Mouse (Mus musculus): ENCODE results near the gene Slc16a9. TPM values are rescaled to one million over a fixed set of nuclear protein-coding genes. Genes with fewer than 3 reads are reported as not detected.

Gene Slc16a9
- polyA plus RNA-seq, 1 experiment from 2014 or later = 7.2 TPM

- Histone ChIP-seq H3K27ac (no peak overlapping the region), H3K4me3 (no peak overlapping the region), H3K9ac (no peak overlapping the region), H3K36me3 (no peaks in the 10 kb centered on the region), H3K4me2 (no peak overlapping the region), H3K9me3 (no peaks in the 10 kb centered on the region), H3K4me1 (no peaks in the 10 kb centered on the region; the same call in 1 of the 2 replicates), H3K27me3 (no peaks in the 10 kb centered on the region)
- 68% methylated on average over 4 of the region's 4 CpGs for WGBS
- 0 out of 2 replicates have a peak, but pooled peaks have one; percentile 27 for ATAC-seq (ENCODE audit: borderline replicate concordance, extremely low read depth, low FRiP score, low TSS enrichment)
These were observed 9.8 kb downstream of the Slc16a9 start for GRCm38 (mm10) chr10:70254666-70255065.

DNA sequence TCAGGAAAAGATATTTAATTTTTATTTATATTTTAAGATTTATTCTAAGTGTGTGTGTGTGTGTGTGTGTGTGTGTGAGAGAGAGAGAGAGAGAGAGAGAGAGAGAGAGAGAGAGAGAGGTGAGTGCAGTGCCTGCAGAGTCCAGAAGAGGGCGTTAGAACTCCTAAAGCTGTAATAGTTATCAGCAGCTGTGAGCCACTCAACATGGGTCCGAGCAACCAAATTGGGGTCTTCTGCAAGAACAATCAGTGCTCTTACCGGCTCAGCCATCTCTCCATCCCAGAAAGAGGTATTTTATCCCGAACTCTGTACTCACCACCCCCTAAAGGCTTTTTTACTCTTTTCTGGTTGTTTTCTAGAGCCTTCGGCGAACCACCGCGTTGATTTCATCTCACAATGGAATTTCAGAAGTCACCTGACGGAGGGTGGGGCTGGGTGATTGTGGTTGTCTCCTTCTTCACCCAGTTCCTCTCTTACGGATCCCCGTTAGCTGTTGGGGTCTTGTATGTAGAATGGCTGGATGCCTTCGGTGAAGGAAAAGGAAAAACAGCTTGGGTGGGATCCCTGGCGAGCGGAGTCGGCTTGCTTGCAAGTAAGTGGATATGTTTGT, 10.8 kb downstream of the Slc16a9 start:
- H3K27me3 ChIP-seq = no peaks in the 10 kb centered on the region
- H3K4me3 ChIP-seq = no peak overlapping the region
- 85% methylated on average over 15 of the region's 15 CpGs for WGBS
- H3K4me2 ChIP-seq = no peak overlapping the region
- H3K9me3 ChIP-seq = no peaks in the 10 kb centered on the region
- H3K27ac ChIP-seq = no peak overlapping the region
- H3K9ac ChIP-seq = no peak overlapping the region
- ATAC-seq (ENCODE audit: borderline replicate concordance, extremely low read depth, low FRiP score, low TSS enrichment) = no peak
- H3K36me3 ChIP-seq = no peaks in the 10 kb centered on the region
- no peaks in the 10 kb centered on the region; the same call in 1 of the 2 replicates for H3K4me1 ChIP-seq

DNA sequence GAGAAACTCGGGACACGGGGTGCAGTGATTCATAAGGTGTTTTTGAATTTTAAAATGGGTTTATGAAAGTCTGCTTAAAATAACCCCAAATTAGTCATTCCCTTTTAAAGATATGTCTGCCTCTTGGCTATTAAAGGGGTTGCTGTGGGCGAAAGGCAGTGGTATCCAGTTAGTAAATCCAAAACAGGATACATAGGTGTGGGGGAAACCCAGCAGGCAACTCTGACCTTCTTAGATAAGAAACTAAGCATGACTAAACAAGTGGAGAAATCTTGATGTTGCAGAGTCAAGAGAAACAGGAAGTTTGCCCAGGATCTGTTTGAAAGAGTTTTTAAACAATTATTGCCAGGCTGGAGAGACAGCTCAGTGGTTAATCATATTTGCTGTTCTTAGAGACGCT, 12.1 kb downstream of the Slc16a9 start:
- WGBS = 51% methylated on average over 4 of the region's 4 CpGs
- no peaks in the 10 kb centered on the region; the same call in 1 of the 2 replicates for H3K4me1 ChIP-seq
- H3K4me3 ChIP-seq = no peak overlapping the region
- H3K4me2 ChIP-seq = no peak overlapping the region
- H3K9me3 ChIP-seq = no peaks in the 10 kb centered on the region
- H3K9ac ChIP-seq = no peak overlapping the region
- 0 out of 2 replicates have a peak overlapping the region, but pooled peaks have one; percentile 6 for H3K27ac ChIP-seq
- no peak for ATAC-seq (ENCODE audit: borderline replicate concordance, extremely low read depth, low FRiP score, low TSS enrichment)
- no peaks in the 10 kb centered on the region for H3K27me3 ChIP-seq
- H3K36me3 ChIP-seq = no peaks in the 10 kb centered on the region

DNA sequence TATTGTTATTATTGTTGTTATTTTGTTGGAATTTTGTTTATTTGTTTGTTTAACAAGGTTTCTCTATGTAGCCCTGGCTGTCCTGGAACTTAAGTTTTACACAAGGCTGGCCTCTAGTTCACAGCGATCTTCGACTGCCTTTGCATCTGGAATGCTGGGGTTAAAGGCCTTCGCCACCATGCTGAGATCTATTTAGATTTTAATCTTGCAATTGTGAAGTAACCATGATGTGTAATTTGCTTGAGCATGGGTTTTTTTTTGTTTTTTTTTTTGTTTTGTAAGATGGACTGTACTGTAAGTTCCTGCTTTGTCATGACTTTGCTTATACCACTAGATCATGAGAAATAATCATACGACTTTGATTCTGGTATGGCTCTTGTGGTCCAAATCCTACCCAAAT, 16.0 kb downstream of the Slc16a9 start:
- 78% methylated on average over 4 of the region's 4 CpGs for WGBS
- no peaks in the 10 kb centered on the region for H3K9me3 ChIP-seq
- H3K27ac ChIP-seq = no peak overlapping the region
- no peak overlapping the region for H3K4me2 ChIP-seq
- no peaks in the 10 kb centered on the region for H3K36me3 ChIP-seq
- no peak for ATAC-seq (ENCODE audit: borderline replicate concordance, extremely low read depth, low FRiP score, low TSS enrichment)
- no peaks in the 10 kb centered on the region for H3K27me3 ChIP-seq
- no peak overlapping the region for H3K4me3 ChIP-seq
- H3K4me1 ChIP-seq = peaks cover 5% of the 10 kb centered on the region; the same call in 1 of the 2 replicates
- no peak overlapping the region for H3K9ac ChIP-seq

DNA sequence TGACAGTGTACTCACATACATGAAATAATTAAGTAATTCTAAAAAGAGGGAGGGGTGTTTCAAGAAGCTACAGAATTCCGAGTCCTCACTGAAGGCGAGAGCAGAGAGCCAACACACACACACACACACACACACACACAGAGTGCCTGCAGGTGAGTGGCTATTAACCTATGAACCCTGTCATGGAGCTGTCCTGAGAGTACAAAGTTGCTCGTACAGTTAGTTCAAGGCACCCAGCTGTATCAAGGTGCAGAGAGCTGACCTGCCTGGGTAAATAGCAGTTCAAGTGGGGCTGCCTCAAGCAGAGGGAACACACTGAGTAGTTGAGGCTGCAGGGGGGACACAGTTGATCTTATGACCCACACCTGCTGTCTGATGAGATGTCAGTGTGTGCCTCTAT, 17.2 kb downstream of the Slc16a9 start:
- no peak for ATAC-seq (ENCODE audit: borderline replicate concordance, extremely low read depth, low FRiP score, low TSS enrichment)
- Histone ChIP-seq H3K4me3 (no peak overlapping the region), H3K27me3 (no peaks in the 10 kb centered on the region), H3K4me2 (no peak overlapping the region), H3K36me3 (no peaks in the 10 kb centered on the region), H3K4me1 (0 out of 2 replicates have a peak, but pooled peaks cover 5% of the 10 kb centered on the region), H3K9ac (no peak overlapping the region), H3K9me3 (no peaks in the 10 kb centered on the region), H3K27ac (no peak overlapping the region)
- WGBS = 62% methylated on average over 3 of the region's 3 CpGs

- Histone ChIP-seq H3K36me3 (no peaks in the 10 kb centered on the region), H3K4me1 (0 out of 2 replicates have a peak, but pooled peaks cover 5% of the 10 kb centered on the region), H3K4me2 (no peak overlapping the region), H3K27ac (no peak overlapping the region), H3K9ac (no peak overlapping the region), H3K4me3 (no peak overlapping the region), H3K27me3 (no peaks in the 10 kb centered on the region), H3K9me3 (no peaks in the 10 kb centered on the region)
- ATAC-seq (ENCODE audit: borderline replicate concordance, extremely low read depth, low FRiP score, low TSS enrichment) = no peak
- 42% methylated on average over 4 of the region's 4 CpGs for WGBS
These were observed 18.8 kb downstream of the Slc16a9 start for GRCm38 (mm10) chr10:70263681-70264189.

- ATAC-seq (ENCODE audit: borderline replicate concordance, extremely low read depth, low FRiP score, low TSS enrichment) = no peak
- Histone ChIP-seq H3K4me2 (no peak overlapping the region), H3K4me1 (0 out of 2 replicates have a peak, but pooled peaks cover 5% of the 10 kb centered on the region), H3K9me3 (no peaks in the 10 kb centered on the region), H3K9ac (no peak overlapping the region), H3K27ac (no peak overlapping the region), H3K27me3 (no peaks in the 10 kb centered on the region), H3K4me3 (no peak overlapping the region), H3K36me3 (no peaks in the 10 kb centered on the region)
- WGBS = 74% methylated on average over 9 of the region's 9 CpGs
These were observed 19.6 kb downstream of the Slc16a9 start for GRCm38 (mm10) chr10:70264337-70265036.

DNA sequence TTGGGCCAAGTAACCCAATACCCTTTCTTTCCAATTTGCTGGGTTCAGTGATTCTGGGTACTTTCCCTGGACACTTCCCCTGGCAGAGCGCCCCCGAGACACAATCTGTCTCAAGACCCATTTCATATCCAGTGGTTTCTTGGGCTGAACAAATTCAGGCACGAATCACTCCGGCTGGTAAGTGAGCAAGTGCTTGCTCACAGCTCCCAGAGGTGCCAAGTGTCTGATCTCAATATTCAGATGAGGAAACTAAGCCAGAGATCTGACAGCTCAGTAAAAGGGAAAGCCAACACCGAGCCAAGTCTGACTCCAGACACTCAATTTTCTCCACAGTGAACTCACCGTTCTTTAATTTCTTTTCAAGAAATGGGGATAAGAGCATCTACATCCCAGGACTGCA, 21.6 kb downstream of the Slc16a9 start:
- no peak for ATAC-seq (ENCODE audit: borderline replicate concordance, extremely low read depth, low FRiP score, low TSS enrichment)
- no peak overlapping the region for H3K4me2 ChIP-seq
- 0 out of 2 replicates have a peak, but pooled peaks cover 5% of the 10 kb centered on the region for H3K4me1 ChIP-seq
- 84% methylated on average over 6 of the region's 6 CpGs for WGBS
- H3K27ac ChIP-seq = no peak overlapping the region
- H3K27me3 ChIP-seq = no peaks in the 10 kb centered on the region
- no peak overlapping the region for H3K9ac ChIP-seq
- no peaks in the 10 kb centered on the region for H3K36me3 ChIP-seq
- H3K4me3 ChIP-seq = no peak overlapping the region
- no peaks in the 10 kb centered on the region for H3K9me3 ChIP-seq

DNA sequence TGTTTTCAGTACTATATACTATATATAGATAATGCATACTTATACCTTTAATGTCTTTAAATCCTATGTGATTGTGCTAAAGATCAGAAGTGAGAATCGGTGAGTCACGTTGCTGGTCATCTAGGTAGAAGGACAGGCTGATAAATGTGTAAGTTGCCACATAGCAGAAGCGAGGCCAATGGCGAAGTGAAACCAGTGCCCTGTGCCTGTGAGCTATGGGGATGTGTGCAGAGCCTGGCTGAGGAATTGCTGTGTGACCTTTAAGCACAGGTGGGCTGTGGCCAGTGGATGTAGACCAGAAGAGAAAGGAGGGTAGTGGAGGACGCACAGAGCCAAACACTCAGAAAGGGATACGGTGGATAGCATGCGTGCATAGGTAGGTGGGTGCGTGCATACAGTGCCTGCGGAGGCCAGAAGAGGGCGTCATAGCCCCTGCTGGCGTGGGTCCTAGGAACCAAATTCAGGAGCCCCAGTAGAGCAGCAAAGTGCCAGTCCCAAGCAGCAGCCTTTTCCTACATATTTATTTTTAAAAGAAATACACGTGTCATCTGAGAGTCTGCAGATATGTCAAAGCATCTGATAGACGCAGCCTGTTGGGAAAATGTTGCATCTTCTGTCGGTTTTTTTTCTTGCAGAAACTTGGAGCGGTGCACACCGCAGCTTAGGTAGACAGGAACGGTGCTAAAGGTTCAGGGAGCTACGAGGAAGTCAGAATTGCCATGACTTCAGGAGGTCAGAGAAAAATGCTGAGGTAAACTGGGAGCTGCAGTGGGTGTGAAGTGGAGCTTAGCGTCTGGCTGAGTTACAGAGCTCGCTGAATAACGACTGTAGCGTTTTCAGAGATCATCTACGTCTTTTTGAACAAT, 23.9 kb downstream of the Slc16a9 start:
- H3K4me2 ChIP-seq = no peak overlapping the region
- H3K27ac ChIP-seq = no peak overlapping the region
- WGBS = 73% methylated on average over 23 of the region's 23 CpGs
- H3K36me3 ChIP-seq = no peaks in the 10 kb centered on the region
- no peak overlapping the region for H3K4me3 ChIP-seq
- H3K27me3 ChIP-seq = no peaks in the 10 kb centered on the region
- H3K9me3 ChIP-seq = no peaks in the 10 kb centered on the region
- H3K4me1 ChIP-seq = 0 out of 2 replicates have a peak, but pooled peaks cover 5% of the 10 kb centered on the region
- no peak overlapping the region for H3K9ac ChIP-seq
- no peak for ATAC-seq (ENCODE audit: borderline replicate concordance, extremely low read depth, low FRiP score, low TSS enrichment)

GRCm38 (mm10) chr10:70269447-70269787, 24.5 kb downstream of the Slc16a9 start:
- Histone ChIP-seq H3K4me1 (no peaks in the 10 kb centered on the region), H3K9me3 (no peaks in the 10 kb centered on the region), H3K36me3 (no peaks in the 10 kb centered on the region), H3K27ac (no peak overlapping the region), H3K27me3 (no peaks in the 10 kb centered on the region), H3K9ac (no peak overlapping the region), H3K4me3 (no peak overlapping the region), H3K4me2 (no peak overlapping the region)
- ATAC-seq (ENCODE audit: borderline replicate concordance, extremely low read depth, low FRiP score, low TSS enrichment) = no peak
- WGBS = 75% methylated on average over 2 of the region's 2 CpGs

DNA sequence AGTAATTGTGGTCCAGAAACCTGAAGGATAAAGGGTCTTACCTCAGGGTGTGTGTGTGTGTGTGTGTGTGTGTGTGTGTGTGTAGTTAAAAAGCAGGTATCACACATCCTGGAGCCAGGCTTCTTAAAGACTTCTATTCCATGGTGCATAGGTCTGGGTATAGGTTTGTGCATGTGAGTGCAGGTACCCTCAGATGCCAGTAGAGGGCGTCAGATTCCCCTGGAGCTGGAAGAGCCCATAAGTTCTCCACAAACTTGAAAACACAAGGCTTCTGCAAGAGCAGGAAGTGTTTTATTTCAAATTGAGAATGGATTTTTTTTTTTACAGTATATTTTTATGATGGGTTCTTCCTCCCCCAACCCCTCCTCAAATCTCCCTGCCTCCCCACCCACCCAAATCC, 31.8 kb downstream of the Slc16a9 start:
- Histone ChIP-seq H3K4me1 (no peaks in the 10 kb centered on the region), H3K4me2 (no peak overlapping the region), H3K27ac (no peak overlapping the region), H3K9ac (no peak overlapping the region), H3K4me3 (no peak overlapping the region), H3K9me3 (no peaks in the 10 kb centered on the region), H3K36me3 (no peaks in the 10 kb centered on the region), H3K27me3 (no peaks in the 10 kb centered on the region)
- 50% methylated on average over 1 of the region's 1 CpGs for WGBS
- ATAC-seq (ENCODE audit: borderline replicate concordance, extremely low read depth, low FRiP score, low TSS enrichment) = no peak

Measured in lung, embryonic 15.5 days (tissue).